Mouse (Mus musculus) ES-Bruce4 (cell line): ENCODE results near the gene Mcoln2. TPM values are rescaled to one million over a fixed set of nuclear protein-coding genes. Genes with fewer than 3 reads are reported as not detected.

Source experiments
- H3K27ac ChIP-seq: 2 replicates; pipeline ENCODE4 v1.5.1; 2012; ENCODE audit warnings: low read length, inconsistent platforms; ENCODE audit not compliant: insufficient read depth
- H3K27me3 ChIP-seq: 2 replicates; pipeline ENCODE4 v1.6.1; 2012; ENCODE audit warnings: mild to moderate bottlenecking, low read length, inconsistent platforms; ENCODE audit not compliant: control insufficient read depth, poor library complexity, insufficient read depth, severe bottlenecking
- H3K36me3 ChIP-seq: 2 replicates; pipeline ENCODE4 v1.6.1; 2012; ENCODE audit warnings: inconsistent platforms, mild to moderate bottlenecking, low read length, moderate library complexity; ENCODE audit not compliant: control insufficient read depth, poor library complexity, insufficient read depth, severe bottlenecking
- H3K4me1 ChIP-seq: one replicate; pipeline ENCODE4 v1.8.1; 2011; ENCODE audit warnings: low read length; ENCODE audit not compliant: control insufficient read depth, insufficient read depth
- H3K4me3 ChIP-seq: 2 replicates; pipeline ENCODE4 v1.5.1; 2011; ENCODE audit warnings: low read depth, mild to moderate bottlenecking, low read length
- H3K9ac ChIP-seq: 2 replicates; pipeline ENCODE4 v1.6.1; 2012; ENCODE audit warnings: low read depth, mild to moderate bottlenecking, inconsistent platforms; ENCODE audit not compliant: poor library complexity, severe bottlenecking
- H3K9me3 ChIP-seq: replicated peaks from 2 replicates; pipeline ENCODE4 v1.6.1; 2012; ENCODE audit warnings: mild to moderate bottlenecking, low read length, inconsistent platforms; ENCODE audit not compliant: control insufficient read depth, poor library complexity, insufficient read depth, severe bottlenecking
- CTCF ChIP-seq: IDR thresholded peaks from one replicate; pipeline ENCODE4 v1.8.1; 2011; ENCODE audit warnings: low read depth, low read length
- EP300 ChIP-seq: IDR thresholded peaks from 2 replicates; pipeline ENCODE4 v1.6.1; 2011; ENCODE audit warnings: low read depth, low read length; ENCODE audit not compliant: insufficient read depth
- POLR2A ChIP-seq: IDR thresholded peaks from one replicate; pipeline ENCODE4 v1.8.1; 2011; ENCODE audit warnings: low read length; ENCODE audit not compliant: insufficient read depth
- polyA plus RNA-seq: library from polyadenylated mRNA; stranded (reverse); fragments of >200 nt; gene quantifications from 2 replicates; pipeline ENCODE4 v1.2.4, GENCODE M21; 2011; ENCODE audit warnings: low read depth; ENCODE audit not compliant: missing spikeins, insufficient read depth, insufficient read length

The Mcoln2 gene
- polyA plus RNA-seq, 1 experiment = not detected

- no peaks in the 10 kb centered on the region for H3K4me1 ChIP-seq
- H3K27me3 ChIP-seq = no peaks in the 10 kb centered on the region; the same call in 1 of the 2 replicates
- H3K36me3 ChIP-seq = no peaks in the 10 kb centered on the region
- no peaks in the 10 kb centered on the region for H3K9me3 ChIP-seq
- H3K27ac ChIP-seq = no peak overlapping the region
- TF ChIP-seq POLR2A (no peak), CTCF (no peak), EP300 (no peak)
- no peak overlapping the region for H3K4me3 ChIP-seq
- H3K9ac ChIP-seq = no peak overlapping the region
These were observed 927 bp downstream of the Mcoln2 start for GRCm38 (mm10) chr3:146150560-146150959.

GRCm38 (mm10) chr3:146151328-146151727, 1.7 kb downstream of the Mcoln2 start:
- no peaks in the 10 kb centered on the region for H3K9me3 ChIP-seq
- H3K4me3 ChIP-seq = no peak overlapping the region
- H3K27ac ChIP-seq = no peak overlapping the region
- H3K9ac ChIP-seq = no peak overlapping the region
- H3K36me3 ChIP-seq = no peaks in the 10 kb centered on the region
- TF ChIP-seq EP300 = no peak
- TF ChIP-seq CTCF = no peak
- TF ChIP-seq POLR2A = no peak
- H3K4me1 ChIP-seq = no peaks in the 10 kb centered on the region
- H3K27me3 ChIP-seq = no peaks in the 10 kb centered on the region; the same call in 1 of the 2 replicates

- Histone ChIP-seq H3K9ac (no peak overlapping the region), H3K27ac (no peak overlapping the region), H3K4me3 (no peak overlapping the region), H3K27me3 (no peaks in the 10 kb centered on the region; the same call in 1 of the 2 replicates), H3K36me3 (no peaks in the 10 kb centered on the region), H3K9me3 (no peaks in the 10 kb centered on the region), H3K4me1 (no peaks in the 10 kb centered on the region)
- no peak for TF ChIP-seq POLR2A
- TF ChIP-seq CTCF = no peak
- no peak for TF ChIP-seq EP300
These were observed 2.1 kb downstream of the Mcoln2 start for GRCm38 (mm10) chr3:146151755-146152154.

- no peak overlapping the region for H3K4me3 ChIP-seq
- no peak overlapping the region for H3K9ac ChIP-seq
- H3K36me3 ChIP-seq = no peaks in the 10 kb centered on the region
- no peaks in the 10 kb centered on the region; the same call in 1 of the 2 replicates for H3K27me3 ChIP-seq
- no peaks in the 10 kb centered on the region for H3K9me3 ChIP-seq
- no peaks in the 10 kb centered on the region for H3K4me1 ChIP-seq
- no peak for TF ChIP-seq CTCF
- H3K27ac ChIP-seq = no peak overlapping the region
These were observed 2.7 kb downstream of the Mcoln2 start for GRCm38 (mm10) chr3:146152348-146152747.

- H3K27me3 ChIP-seq = no peaks in the 10 kb centered on the region; the same call in 1 of the 2 replicates
- no peaks in the 10 kb centered on the region for H3K9me3 ChIP-seq
- no peak overlapping the region for H3K9ac ChIP-seq
- H3K4me3 ChIP-seq = no peak overlapping the region
- no peaks in the 10 kb centered on the region for H3K36me3 ChIP-seq
- TF ChIP-seq EP300 (no peak), CTCF (no peak), POLR2A (no peak)
- no peak overlapping the region for H3K27ac ChIP-seq
- H3K4me1 ChIP-seq = no peaks in the 10 kb centered on the region
These were observed 3.3 kb downstream of the Mcoln2 start for GRCm38 (mm10) chr3:146152913-146153312.

GRCm38 (mm10) chr3:146153862-146154611, 4.4 kb downstream of the Mcoln2 start:
- Histone ChIP-seq H3K36me3 (no peaks in the 10 kb centered on the region), H3K27me3 (no peaks in the 10 kb centered on the region; the same call in 1 of the 2 replicates), H3K9me3 (no peaks in the 10 kb centered on the region), H3K4me3 (no peak overlapping the region), H3K27ac (no peak overlapping the region), H3K9ac (no peak overlapping the region), H3K4me1 (no peaks in the 10 kb centered on the region)
- no peak for TF ChIP-seq CTCF
